Mouse (Mus musculus) layer of hippocampus, adult 8-10 months (tissue): Measurements from ENCODE around the gene Gpr161. TPM values are rescaled to one million over a fixed set of nuclear protein-coding genes. Genes with fewer than 3 reads are reported as not detected.

Source experiments
- total RNA-seq, 4 experiments: library from RNA; stranded (reverse); gene quantifications; 2 replicates each; pipeline ENCODE4 v1.2.4; 2022

Gene Gpr161
- total RNA-seq, 4 experiments from 2014 or later = 48.2 to 76.2 (median 62.3) TPM

Other genes with a start within 250 kb of the Gpr161 start
- gene Tbx19, start 135.0 kb upstream of the Gpr161 start, total RNA-seq = not detected
- 10 to 100 TPM; 14.1 to 17.6 (median 14.9) TPM for gene Sft2d2, start 101.4 kb upstream of the Gpr161 start, total RNA-seq
- 10 to 100 TPM; 59.9 to 71.1 (median 65.2) TPM for gene Tiprl, start 58.8 kb upstream of the Gpr161 start, total RNA-seq
- gene Dcaf6, start 164.7 kb downstream of the Gpr161 start, total RNA-seq = 10 to 100 TPM; 77.9 to 92.0 (median 86.1) TPM
- 100 to 1,000 TPM; 105 to 139 (median 124) TPM for gene Mpc2, start 164.8 kb downstream of the Gpr161 start, total RNA-seq
- gene Adcy10, start 189.4 kb downstream of the Gpr161 start, total RNA-seq = under 1 TPM in 3 of 4 experiments, not detected in 1; 0.07 to 0.92 (median 0.78) TPM